Mouse (Mus musculus) left cerebral cortex, adult 8-10 months (tissue): ENCODE results near the gene Hap1. TPM values are rescaled to one million over a fixed set of nuclear protein-coding genes. Genes with fewer than 3 reads are reported as not detected.
"Not testable (repeated sequence)": the region's sequence is repeated elsewhere in the genome, so short reads cannot be mapped to it uniquely, and the experiment has no call there.

Experiments used
- DNase-seq, 2 experiments: peaks; one replicate each; pipeline ENCODE4 v3.0.0; 2022; ENCODE audit warnings: low spot score in 2 of 2
- total RNA-seq, 4 experiments: library from RNA; stranded (reverse); gene quantifications; 2 replicates each; pipeline ENCODE4 v1.2.4; 2022

Gene Hap1
- total RNA-seq, 4 experiments from 2014 or later, result 132 to 184 (median 175) TPM

- no peak for DNase-seq
Observed at GRCm38 (mm10) chr11:100360175-100360574, 4.2 kb upstream of the Hap1 start.

GRCm38 (mm10) chr11:100357408-100357807, 1.5 kb upstream of the Hap1 start:
- DNase-seq, result no peak

GRCm38 (mm10) chr11:100356819-100357211, 887 bp upstream of the Hap1 start:
- DNase-seq, result no peak

- peak in 1 of 2 experiments; percentile 61 for DNase-seq
Observed at GRCm38 (mm10) chr11:100355151-100355951, 577 bp downstream of the Hap1 start.

GRCm38 (mm10) chr11:100352076-100352857, 3.7 kb downstream of the Hap1 start:
- no peak for DNase-seq

GRCm38 (mm10) chr11:100344269-100344668, 11.7 kb downstream of the Hap1 start:
- DNase-seq, result no peak

- DNase-seq, result no peak
Observed at GRCm38 (mm10) chr11:100335731-100336130, 20.2 kb downstream of the Hap1 start.

- no peak for DNase-seq
Observed at GRCm38 (mm10) chr11:100333944-100334457, 21.9 kb downstream of the Hap1 start, which contains the start of gene Gast. Gene Gast (plus strand): TSS chr11:100334407.

GRCm38 (mm10) chr11:100332766-100333515, 23.0 kb downstream of the Hap1 start:
- DNase-seq, result peak; percentile 40 to 72

GRCm38 (mm10) chr11:100330816-100331375, 25.0 kb downstream of the Hap1 start:
- DNase-seq, result not testable (repeated sequence)

- no peak for DNase-seq
Observed at GRCm38 (mm10) chr11:100330235-100330634, 25.7 kb downstream of the Hap1 start.

- DNase-seq, result no peak
Observed at GRCm38 (mm10) chr11:100327761-100328160, 28.2 kb downstream of the Hap1 start.

- no peak for DNase-seq
Observed at GRCm38 (mm10) chr11:100327316-100327715, 28.6 kb downstream of the Hap1 start.

- no peak for DNase-seq
Observed at GRCm38 (mm10) chr11:100325062-100325629, 30.8 kb downstream of the Hap1 start.

GRCm38 (mm10) chr11:100323578-100323977, 32.4 kb downstream of the Hap1 start:
- no peak for DNase-seq

GRCm38 (mm10) chr11:100322591-100323258, 33.2 kb downstream of the Hap1 start:
- no peak for DNase-seq

GRCm38 (mm10) chr11:100321479-100322305, 34.2 kb downstream of the Hap1 start:
- not testable (repeated sequence) for DNase-seq

- not testable (repeated sequence) for DNase-seq
Observed at GRCm38 (mm10) chr11:100320701-100321410, 35.1 kb downstream of the Hap1 start.
